Mouse (Mus musculus): Measurements from ENCODE around the gene Hoxd3.

- TF ChIP-seq CTCF (IDR thresholded peaks at IDR 0.05; ENCODE audit: low read depth, low read length) (no peak), EP300 (IDR thresholded peaks at IDR 0.05; ENCODE audit: insufficient read depth, low read depth, low read length) (no peak), POLR2A (IDR thresholded peaks at IDR 0.05; ENCODE audit: insufficient read depth, low read length) (no peak)
These were observed 28.1 kb downstream of the Hoxd3 start for GRCm38 (mm10) chr2:74739869-74740268.

Data from ES-Bruce4 (cell line).